Comparison of ENCODE assay signal across 23 mouse cellular contexts in the genomic region with DNA sequence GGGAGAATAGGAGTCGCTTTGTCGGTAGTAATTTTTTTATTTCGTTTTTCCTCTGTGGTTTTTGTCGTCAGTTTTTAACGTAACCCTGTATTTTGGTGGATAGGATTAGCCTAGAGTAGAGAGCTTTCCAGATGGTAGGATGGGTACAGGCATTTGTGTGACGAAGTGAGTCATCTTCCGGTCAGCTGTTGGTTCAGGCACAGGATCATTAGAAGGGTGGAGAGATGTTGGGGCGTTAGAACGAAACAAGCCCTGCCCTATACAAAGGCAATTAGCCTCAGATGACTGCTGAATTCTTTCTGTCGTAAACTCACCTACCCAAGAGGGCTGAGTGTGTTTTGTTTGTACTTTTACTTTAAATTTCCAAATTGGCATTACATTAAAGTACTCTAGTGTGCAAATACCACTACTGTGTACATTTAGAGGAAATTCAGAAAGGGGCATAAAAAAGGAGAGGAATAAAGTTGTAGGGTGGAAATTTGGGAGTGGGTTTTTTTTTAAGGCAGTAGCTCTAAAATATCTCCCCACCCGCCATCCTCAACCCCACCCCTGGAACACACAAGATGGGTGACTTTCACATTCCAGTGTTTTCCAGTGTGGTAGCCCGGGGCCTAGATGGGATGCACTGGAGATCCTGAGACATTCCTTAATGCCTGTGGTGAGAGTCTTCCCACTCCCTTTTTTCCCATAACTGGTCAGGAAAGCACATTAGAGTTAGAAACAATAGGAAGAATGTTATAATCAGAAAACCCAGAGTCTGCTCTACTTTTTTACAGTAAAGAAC. TPM values are rescaled to one million over a fixed set of nuclear protein-coding genes. Genes with fewer than 3 reads are reported as not detected.
DNase-seq lines count a peak whose midpoint lies in the region; ATAC-seq and TF ChIP-seq lines count a peak whose summit lies in the region.
"Had no signal": no experiment of that assay in that cellular context is flagged by ENCODE, and none has a peak within 500 bp of the region (broad histone marks: within the 10 kb centered on the region; RNA-seq: fewer than 3 reads in every experiment).

No protein-coding gene starts in this region.

- no peak for TF ChIP-seq POLR2A in ES-Bruce4 (IDR thresholded peaks at IDR 0.05; ENCODE audit: insufficient read depth, low read length)
- TF ChIP-seq POLR2A in embryonic fibroblast, embryonic 13.5 days (IDR thresholded peaks at IDR 0.05; ENCODE audit: low read depth, low read length): no peak

- H3K9me3 ChIP-seq in ES-Bruce4 (replicated peaks; ENCODE audit: control insufficient read depth, insufficient read depth, low read length, poor library complexity, severe bottlenecking): no peaks in the 10 kb centered on the region; the same call in 1 of the 2 replicates
- H3K9me3 ChIP-seq: embryonic facial prominence, embryonic 12.5 days; forebrain, embryonic 12.5 days; heart, embryonic 13.5 days; hindbrain, embryonic 12.5 days had no signal

- H3K4me1 ChIP-seq in ES-Bruce4 (ENCODE audit: control insufficient read depth, insufficient read depth, low read length): peaks cover 2% of the 10 kb centered on the region
- H3K4me1 ChIP-seq in embryonic fibroblast, embryonic 13.5 days (ENCODE audit: control insufficient read depth, insufficient read depth, low read length): no peaks in the 10 kb centered on the region
- H3K4me1 ChIP-seq: embryonic facial prominence, embryonic 12.5 days; forebrain, embryonic 12.5 days had no signal

- H3K27me3 ChIP-seq in ES-Bruce4 (ENCODE audit: control insufficient read depth, insufficient read depth, low read length, poor library complexity, severe bottlenecking) (no peaks in the 10 kb centered on the region), Patski (no peaks in the 10 kb centered on the region)
- H3K27me3 ChIP-seq: embryonic facial prominence, embryonic 12.5 days; forebrain, embryonic 12.5 days; heart, embryonic 13.5 days; hindbrain, embryonic 12.5 days had no signal

- in situ Hi-C loops in Patski (cut with MboI; ENCODE audit: low pct_unique_long_range_greater_than_20kb): no loop called here

- ATAC-seq in Patski: peak; percentile 63
- ATAC-seq: CD4-positive, CD25-positive, alpha-beta regulatory T cell, adult 4 months; forebrain, embryonic 16.5 days; hindbrain, embryonic 16.5 days; inflammation-experienced regulatory T-cells, adult 6 months had no signal

- no peaks in the 10 kb centered on the region for H3K36me3 ChIP-seq in ES-Bruce4 (ENCODE audit: control insufficient read depth, insufficient read depth, low read length, poor library complexity, severe bottlenecking)
- H3K36me3 ChIP-seq: embryonic facial prominence, embryonic 12.5 days; forebrain, embryonic 12.5 days; heart, embryonic 13.5 days; hindbrain, embryonic 12.5 days had no signal

- peak; percentile 57 for DNase-seq in 3T3-L1 (ENCODE audit: low read depth, low spot score)
- no peak for DNase-seq in Patski (ENCODE audit: low read depth, low spot score)
- no peak for DNase-seq in embryo, embryonic 9.5 days (ENCODE audit: extremely low spot score)
- no peak for DNase-seq in cerebellum, adult 8-10 months
- no peak for DNase-seq in cerebellum, postnatal 25 days
- DNase-seq in cerebellum, postnatal 14 days: no peak
- DNase-seq: adrenal gland, postnatal 10 days; cerebellum, adult 11-12 months; cerebellum, adult 9-11 months; embryo, embryonic 11 days; gastrocnemius, postnatal 10 days; heart, postnatal 4 days; kidney, adult 11 months had no signal

- peak overlapping the region; percentile 93 for H3K27ac ChIP-seq in ES-Bruce4 (ENCODE audit: insufficient read depth, low read length)
- H3K27ac ChIP-seq in embryonic fibroblast, embryonic 13.5 days (ENCODE audit: insufficient read depth, low read length): peak overlapping the region; percentile 13; the same call in 1 of the 2 replicates
- H3K27ac ChIP-seq: embryonic facial prominence, embryonic 12.5 days; forebrain, embryonic 12.5 days; heart, embryonic 13.5 days; hindbrain, embryonic 12.5 days had no signal

- no peak overlapping the region for H3K9ac ChIP-seq in ES-Bruce4 (ENCODE audit: low read depth, poor library complexity, severe bottlenecking)
- H3K9ac ChIP-seq: embryonic facial prominence, embryonic 12.5 days; forebrain, embryonic 12.5 days; heart, embryonic 13.5 days; hindbrain, embryonic 12.5 days had no signal

- 0 out of 2 replicates have a peak, but pooled peaks have one; percentile 42 for TF ChIP-seq EP300 in ES-Bruce4 (IDR thresholded peaks at IDR 0.05; ENCODE audit: insufficient read depth, low read depth, low read length)

- CTCF ChIA-PET in Patski (lab: Charles Lee): interaction anchor here (0.9 to 1.6 kb wide), 4 partner anchors 9 to 154 kb away, joined by 3 read pairs; no protein-coding TSS in a partner anchor

- H3K4me3 ChIP-seq in ES-Bruce4 (ENCODE audit: low read depth, low read length): no peak overlapping the region
- no peak overlapping the region for H3K4me3 ChIP-seq in embryonic fibroblast, embryonic 13.5 days (ENCODE audit: insufficient read depth, low read length)
- H3K4me3 ChIP-seq: embryonic facial prominence, embryonic 12.5 days; forebrain, embryonic 12.5 days; heart, embryonic 13.5 days; hindbrain, embryonic 12.5 days had no signal

- TF ChIP-seq CTCF in ES-Bruce4 (IDR thresholded peaks at IDR 0.05; ENCODE audit: low read depth, low read length): no peak
- no peak for TF ChIP-seq CTCF in Patski (IDR thresholded peaks at IDR 0.05)
- no peak for TF ChIP-seq CTCF in embryonic fibroblast, embryonic 13.5 days (IDR thresholded peaks at IDR 0.05; ENCODE audit: borderline replicate concordance, insufficient read depth, low read length)

- POLR2A ChIA-PET in Patski (lab: Charles Lee): interaction anchor here (1.5 kb wide), 1 partner anchor 10 kb away, joined by 5 read pairs; no protein-coding TSS in a partner anchor

RNA-seq across cellular contexts. Expression of gene Pawr, which starts 40.0 kb away (rescaled TPM):
- polyA plus RNA-seq in ES-Bruce4 (2011; ENCODE audit: insufficient read depth, insufficient read length, low read depth, missing spikeins) (157 and 164 TPM in 2 replicates), Patski (2021) (83.4 TPM)
- 46.2 and 51.2 TPM in 2 replicates for polyA plus RNA-seq in embryonic fibroblast, embryonic 13.5 days (2011; ENCODE audit: insufficient read length, low read depth, missing spikeins)
- polyA plus RNA-seq: CD4-positive, CD25-positive, alpha-beta regulatory T cell, adult 4 months had no signal
